Mouse (Mus musculus): ENCODE data around the gene Zbtb49. TPM values are rescaled to one million over a fixed set of nuclear protein-coding genes. Genes with fewer than 3 reads are reported as not detected.

The Zbtb49 gene
- polyA plus RNA-seq, 1 experiment = 1.3 TPM

DNA sequence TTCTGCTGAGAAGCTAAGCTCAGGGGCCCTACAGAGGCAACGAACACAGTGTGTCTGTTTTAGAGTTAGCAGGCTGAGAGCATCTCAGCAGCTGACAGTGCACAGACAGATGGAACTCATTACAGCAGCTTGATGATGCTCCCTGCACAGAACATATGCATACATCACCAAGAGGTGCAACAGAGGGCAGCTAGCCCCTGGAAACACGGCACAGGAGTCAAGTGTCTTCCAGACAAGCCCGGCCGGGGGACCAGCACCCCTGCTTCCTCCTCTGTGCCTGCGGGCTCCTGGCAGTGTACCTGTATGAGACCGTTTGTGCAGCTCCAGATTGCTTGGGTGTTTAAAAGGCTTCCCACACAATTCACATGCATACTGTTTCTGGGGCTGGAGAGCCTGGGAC, 7.2 kb downstream of the Zbtb49 start:
- no peak overlapping the region for H3K4me3 ChIP-seq (ENCODE audit: insufficient read depth, low read depth, low read length)
- H3K4me1 ChIP-seq (ENCODE audit: control insufficient read depth, insufficient read depth, insufficient read length, low read length) = no peaks in the 10 kb centered on the region
- H3K27ac ChIP-seq (replicated peaks; ENCODE audit: low read depth, low read length) = no peak overlapping the region

DNA sequence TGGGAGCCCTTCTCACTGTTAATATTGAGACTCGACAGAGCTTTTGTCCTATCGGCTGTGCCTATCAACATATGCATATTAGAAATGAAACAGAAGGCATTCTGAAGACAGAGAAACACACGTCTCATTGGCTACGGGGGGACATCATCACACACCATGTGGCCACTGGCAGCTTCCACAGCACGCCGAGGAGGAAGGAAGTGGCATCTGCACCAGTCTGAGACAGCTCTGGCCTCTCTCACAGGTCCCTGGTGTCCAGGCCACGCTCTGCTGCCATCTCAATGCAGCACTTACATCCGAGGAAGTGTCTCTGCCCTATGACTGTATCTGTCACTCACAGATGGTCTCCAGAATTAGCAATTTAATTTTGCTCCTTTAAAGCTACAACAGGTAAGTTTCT, 8.6 kb downstream of the Zbtb49 start:
- no peak overlapping the region for H3K27ac ChIP-seq (replicated peaks; ENCODE audit: low read depth, low read length)
- no peak overlapping the region for H3K4me3 ChIP-seq (ENCODE audit: insufficient read depth, low read depth, low read length)
- H3K4me1 ChIP-seq (ENCODE audit: control insufficient read depth, insufficient read depth, insufficient read length, low read length) = 0 out of 2 replicates have a peak, but pooled peaks cover 4% of the 10 kb centered on the region

DNA sequence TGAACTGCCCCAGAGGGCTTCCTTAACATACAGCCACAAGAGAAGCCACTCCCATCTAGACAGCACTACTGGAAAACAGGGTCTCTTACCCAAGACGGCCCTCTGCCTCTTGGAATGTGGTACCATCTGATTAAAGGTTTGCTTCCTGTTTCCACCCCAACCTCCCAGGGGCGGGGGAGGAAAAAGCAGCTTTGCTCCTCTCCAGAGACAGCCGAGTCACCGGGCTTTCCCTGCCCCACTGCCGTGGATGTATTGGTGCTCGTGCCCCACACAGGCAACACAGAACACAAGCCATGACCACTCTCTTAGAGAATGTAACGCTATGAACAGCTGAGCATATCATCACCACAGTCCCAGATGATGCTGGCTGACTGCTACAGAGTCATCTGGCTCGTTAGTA, 11.3 kb downstream of the Zbtb49 start:
- Histone ChIP-seq H3K4me1 (ENCODE audit: control insufficient read depth, insufficient read depth, insufficient read length, low read length) (0 out of 2 replicates have a peak, but pooled peaks cover 4% of the 10 kb centered on the region), H3K4me3 (ENCODE audit: insufficient read depth, low read depth, low read length) (no peak overlapping the region), H3K27ac (replicated peaks; ENCODE audit: low read depth, low read length) (no peak overlapping the region)

DNA sequence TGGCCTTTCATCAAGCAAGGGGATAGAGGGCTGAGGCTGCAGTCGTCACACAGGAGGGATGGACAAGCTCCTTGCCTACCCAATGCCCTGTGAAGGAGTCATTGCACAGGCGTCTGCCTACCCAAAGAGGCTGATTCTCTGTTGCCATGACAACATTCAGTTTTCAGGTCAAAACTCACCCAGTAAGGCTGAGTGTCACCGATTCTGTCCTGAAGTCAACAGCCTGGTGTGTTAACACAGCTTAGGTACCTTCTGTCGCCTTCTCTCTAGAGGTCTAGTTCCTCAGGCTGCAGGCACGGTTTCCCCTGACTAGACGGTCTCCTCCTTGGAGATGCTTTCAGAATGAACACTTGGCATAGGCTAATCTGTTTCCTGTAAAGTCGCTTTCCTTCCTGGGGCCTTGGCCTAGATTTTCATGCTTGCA, 14.9 kb downstream of the Zbtb49 start:
- Histone ChIP-seq H3K4me3 (ENCODE audit: insufficient read depth, low read depth, low read length) (no peak overlapping the region), H3K4me1 (ENCODE audit: control insufficient read depth, insufficient read depth, insufficient read length, low read length) (0 out of 2 replicates have a peak, but pooled peaks cover 4% of the 10 kb centered on the region), H3K27ac (replicated peaks; ENCODE audit: low read depth, low read length) (no peak overlapping the region)

DNA sequence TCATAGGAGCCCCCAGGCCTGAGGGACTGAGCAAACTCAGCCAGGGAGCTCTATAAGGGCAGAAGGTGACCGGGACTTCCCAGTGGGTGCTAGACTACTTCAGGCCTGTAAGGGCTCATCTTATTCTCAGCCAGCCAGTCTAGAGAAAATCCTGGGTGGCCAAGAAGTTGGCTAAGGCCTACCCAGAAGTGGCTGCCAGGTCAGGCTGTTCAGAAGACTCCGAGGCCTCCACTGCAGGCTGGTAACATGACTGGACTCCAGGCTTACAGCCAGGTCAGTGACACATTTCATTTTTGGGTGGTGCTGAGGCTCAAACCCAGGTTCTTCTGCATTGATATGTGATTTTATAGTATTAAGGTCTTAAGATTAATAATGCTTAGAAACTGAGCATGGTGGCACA, 20.6 kb downstream of the Zbtb49 start:
- Histone ChIP-seq H3K4me3 (ENCODE audit: insufficient read depth, low read depth, low read length) (no peak overlapping the region), H3K4me1 (ENCODE audit: control insufficient read depth, insufficient read depth, insufficient read length, low read length) (no peaks in the 10 kb centered on the region), H3K27ac (replicated peaks; ENCODE audit: low read depth, low read length) (no peak overlapping the region)

DNA sequence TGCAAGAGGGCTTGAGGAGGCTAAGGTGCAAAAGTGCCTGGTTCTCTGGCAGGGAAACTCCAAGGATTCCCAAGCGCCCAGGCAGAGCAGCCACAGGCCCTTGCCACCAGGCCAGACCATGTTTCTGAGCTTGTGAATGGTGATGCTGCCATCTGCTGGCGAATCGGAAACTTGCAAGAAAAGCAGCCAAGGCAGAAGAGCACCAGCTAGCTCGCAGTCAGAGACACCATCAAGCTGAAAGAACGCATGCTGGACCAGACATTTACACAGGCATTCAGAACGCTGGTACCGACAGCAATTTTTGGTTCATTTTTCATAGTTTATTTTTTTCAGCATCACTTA, 22.8 kb downstream of the Zbtb49 start:
- no peak overlapping the region for H3K27ac ChIP-seq (replicated peaks; ENCODE audit: low read depth, low read length)
- H3K4me3 ChIP-seq (ENCODE audit: insufficient read depth, low read depth, low read length) = no peak overlapping the region
- no peaks in the 10 kb centered on the region for H3K4me1 ChIP-seq (ENCODE audit: control insufficient read depth, insufficient read depth, insufficient read length, low read length)

DNA sequence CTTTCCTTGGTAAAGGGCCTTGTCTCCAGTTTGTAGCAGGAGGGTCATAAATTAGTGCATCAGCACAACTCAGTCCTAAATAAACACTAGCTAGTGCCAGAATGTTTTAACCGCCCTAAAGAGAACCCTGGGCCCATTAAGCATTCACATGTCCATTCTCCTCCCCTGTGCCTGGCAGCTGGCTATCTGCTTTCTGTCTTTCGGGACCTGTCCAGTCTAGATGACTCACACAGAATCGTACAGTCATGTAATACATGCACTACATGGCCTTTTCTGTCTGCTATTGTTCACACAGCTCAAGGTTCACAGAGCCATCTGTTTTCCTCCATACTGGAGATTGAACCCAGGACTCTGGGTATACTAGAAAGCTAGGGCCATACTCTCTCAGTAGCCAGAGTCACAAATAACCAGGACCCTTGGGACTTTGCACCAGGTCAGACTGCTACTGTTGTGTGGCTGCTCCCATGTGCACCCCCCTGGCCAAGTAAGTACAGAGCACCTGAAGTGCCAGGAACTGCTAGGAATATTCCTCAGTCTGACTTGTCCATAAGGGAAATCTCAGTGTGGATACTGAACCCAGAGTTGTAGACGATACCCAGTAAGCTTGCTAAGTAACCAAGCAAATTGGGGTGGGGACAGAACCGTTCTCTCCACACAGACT, 23.3 kb downstream of the Zbtb49 start:
- no peaks in the 10 kb centered on the region for H3K4me1 ChIP-seq (ENCODE audit: control insufficient read depth, insufficient read depth, insufficient read length, low read length)
- no peak overlapping the region for H3K4me3 ChIP-seq (ENCODE audit: insufficient read depth, low read depth, low read length)
- no peak overlapping the region for H3K27ac ChIP-seq (replicated peaks; ENCODE audit: low read depth, low read length)

DNA sequence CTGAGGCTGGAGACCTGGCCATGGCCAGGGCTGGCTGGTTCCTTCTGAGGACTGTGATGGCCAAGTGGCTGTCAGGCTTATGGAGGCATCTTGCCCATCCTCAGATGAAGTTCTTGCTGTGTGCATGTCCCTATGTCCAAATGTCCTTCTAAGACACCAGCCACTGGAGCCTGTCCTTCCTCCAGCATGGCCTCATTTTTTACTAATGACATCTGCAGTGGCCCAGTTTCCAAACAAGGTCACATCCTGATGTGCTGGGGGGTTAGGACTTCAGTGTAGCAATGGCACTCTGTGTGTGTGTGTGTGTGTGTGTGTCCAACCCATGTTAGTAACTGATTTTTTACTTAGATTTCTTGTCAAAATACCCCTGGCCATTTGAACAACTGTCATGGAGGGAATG, 24.3 kb downstream of the Zbtb49 start:
- Histone ChIP-seq H3K4me1 (ENCODE audit: control insufficient read depth, insufficient read depth, insufficient read length, low read length) (no peaks in the 10 kb centered on the region), H3K27ac (replicated peaks; ENCODE audit: low read depth, low read length) (no peak overlapping the region), H3K4me3 (ENCODE audit: insufficient read depth, low read depth, low read length) (no peak overlapping the region)

DNA sequence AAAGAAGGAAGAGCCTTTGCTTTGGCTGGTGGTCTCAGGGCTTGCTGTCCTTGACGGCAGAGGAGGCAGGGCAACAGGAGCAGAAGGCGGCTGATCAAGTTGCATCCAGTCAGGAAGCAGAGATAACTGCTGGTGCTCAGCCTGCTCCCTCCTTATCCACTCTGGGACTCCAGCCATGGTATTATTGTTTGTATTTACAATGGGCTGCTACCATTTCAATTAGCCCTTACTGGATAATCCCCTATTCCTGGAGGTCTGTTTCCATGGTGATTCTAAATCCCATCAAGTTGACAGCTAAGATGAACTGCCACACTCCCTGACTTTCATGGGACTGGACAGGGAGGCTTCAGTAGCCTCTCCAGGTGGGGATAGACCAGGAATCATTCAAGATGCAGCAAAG, 25.3 kb downstream of the Zbtb49 start:
- Histone ChIP-seq H3K4me1 (ENCODE audit: control insufficient read depth, insufficient read depth, insufficient read length, low read length) (no peaks in the 10 kb centered on the region), H3K4me3 (ENCODE audit: insufficient read depth, low read depth, low read length) (no peak overlapping the region), H3K27ac (replicated peaks; ENCODE audit: low read depth, low read length) (no peak overlapping the region)

DNA sequence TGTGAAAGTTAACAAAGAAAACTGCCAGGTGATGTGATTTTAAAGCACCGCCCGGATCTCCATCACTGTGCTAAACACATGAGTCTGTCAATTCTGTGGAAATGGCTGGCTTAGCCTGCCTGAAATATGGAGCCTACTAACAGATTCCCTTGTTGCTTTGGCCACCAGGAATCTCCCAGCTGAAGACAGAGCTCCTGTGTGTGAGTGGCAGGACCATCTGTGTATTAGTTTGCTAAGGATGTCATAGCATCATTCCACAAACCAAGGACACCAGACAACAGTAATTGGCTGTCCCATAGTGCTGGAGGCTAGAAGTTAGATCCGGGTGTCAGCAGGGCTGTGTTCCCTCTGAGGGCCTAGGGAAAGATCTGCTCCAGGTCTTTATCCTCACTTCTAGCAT, 29.4 kb downstream of the Zbtb49 start:
- Histone ChIP-seq H3K4me3 (ENCODE audit: insufficient read depth, low read depth, low read length) (no peak overlapping the region), H3K27ac (replicated peaks; ENCODE audit: low read depth, low read length) (no peak overlapping the region), H3K4me1 (ENCODE audit: control insufficient read depth, insufficient read depth, insufficient read length, low read length) (no peaks in the 10 kb centered on the region)

DNA sequence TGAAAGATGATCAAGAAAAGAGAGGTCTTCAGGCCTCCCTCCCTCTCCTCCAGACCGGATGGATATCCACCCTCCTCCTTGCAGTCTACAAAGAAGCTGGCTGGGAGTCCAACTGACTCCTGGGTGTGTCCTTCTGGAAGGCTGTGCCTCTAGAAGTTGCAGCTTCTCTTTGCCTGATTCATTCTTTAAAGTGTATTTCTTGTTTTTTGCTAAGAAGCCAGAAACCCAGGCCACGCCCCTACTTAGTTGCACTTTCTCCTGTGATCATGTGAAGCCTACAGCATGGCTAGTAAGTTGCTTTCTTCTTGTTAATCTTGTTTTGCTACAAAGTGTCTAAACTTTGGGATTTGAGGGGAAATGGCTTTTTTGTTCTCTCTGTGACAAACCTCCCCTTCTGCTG, 33.3 kb downstream of the Zbtb49 start:
- Histone ChIP-seq H3K4me3 (ENCODE audit: insufficient read depth, low read depth, low read length) (no peak overlapping the region), H3K4me1 (ENCODE audit: control insufficient read depth, insufficient read depth, insufficient read length, low read length) (no peaks in the 10 kb centered on the region), H3K27ac (replicated peaks; ENCODE audit: low read depth, low read length) (no peak overlapping the region)

DNA sequence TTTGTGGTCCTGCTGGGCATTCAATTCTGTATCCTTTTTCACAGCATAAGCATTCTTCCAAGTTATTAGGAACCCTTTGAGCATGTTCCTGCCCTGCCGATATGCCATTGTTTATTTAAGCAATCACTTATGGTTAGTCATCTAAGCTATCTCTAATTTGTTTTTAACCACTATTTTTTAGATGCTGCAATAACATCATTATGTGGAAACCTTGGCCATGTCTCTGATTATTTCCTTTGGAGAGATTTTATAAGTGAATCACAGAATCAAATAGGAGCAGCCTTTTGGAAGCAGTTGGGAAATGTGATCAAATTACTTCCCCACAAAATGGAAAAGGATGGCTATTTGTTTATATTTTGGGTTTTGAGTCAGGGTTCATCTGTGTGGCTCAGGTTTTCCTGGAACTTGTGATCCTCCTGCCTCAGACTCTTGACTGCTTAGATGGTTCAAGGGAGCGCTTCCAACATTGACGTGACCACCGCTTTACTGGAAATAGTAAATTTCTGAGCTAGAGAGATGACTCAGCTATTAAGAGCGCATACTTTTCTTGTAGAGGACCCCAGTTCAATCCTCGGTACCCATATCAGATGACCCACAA, 35.5 kb downstream of the Zbtb49 start:
- Histone ChIP-seq H3K4me1 (ENCODE audit: control insufficient read depth, insufficient read depth, insufficient read length, low read length) (no peaks in the 10 kb centered on the region), H3K27ac (replicated peaks; ENCODE audit: low read depth, low read length) (no peak overlapping the region), H3K4me3 (ENCODE audit: insufficient read depth, low read depth, low read length) (no peak overlapping the region)

DNA sequence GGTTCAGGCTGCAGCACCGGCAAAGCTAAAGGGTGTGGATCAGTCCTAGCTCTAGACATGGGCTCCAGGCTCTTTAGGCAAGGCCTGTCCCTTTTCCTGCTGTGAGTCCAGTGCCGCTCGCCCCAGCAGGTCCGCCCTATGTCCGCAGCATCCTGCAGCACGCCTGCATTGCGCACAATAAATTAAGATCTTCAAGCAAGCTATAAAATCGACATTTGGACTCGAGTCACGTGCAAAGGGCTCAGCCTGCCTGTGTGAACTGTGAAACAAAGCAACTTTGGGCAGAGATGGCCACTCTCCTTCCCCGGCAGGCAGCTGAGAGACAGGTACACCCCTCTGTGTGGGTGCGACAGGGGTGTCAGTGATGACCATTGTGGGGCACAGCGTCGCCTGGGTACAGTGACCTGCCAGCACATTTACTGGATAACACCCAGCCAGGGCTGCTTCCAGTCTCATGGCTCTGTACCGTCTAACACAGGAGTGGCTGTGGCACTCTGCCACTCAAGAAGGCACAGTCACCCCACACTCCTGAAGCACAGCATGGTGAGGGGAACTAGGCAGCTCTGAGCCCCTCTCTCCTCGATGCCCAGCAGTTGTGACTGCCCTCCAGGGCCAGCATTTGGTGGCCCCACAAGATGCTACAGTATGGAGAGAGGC, 45.9 kb downstream of the Zbtb49 start:
- no peak overlapping the region for H3K27ac ChIP-seq (replicated peaks; ENCODE audit: low read depth, low read length)
- no peak overlapping the region for H3K4me3 ChIP-seq (ENCODE audit: insufficient read depth, low read depth, low read length)
- H3K4me1 ChIP-seq (ENCODE audit: control insufficient read depth, insufficient read depth, insufficient read length, low read length) = no peaks in the 10 kb centered on the region

DNA sequence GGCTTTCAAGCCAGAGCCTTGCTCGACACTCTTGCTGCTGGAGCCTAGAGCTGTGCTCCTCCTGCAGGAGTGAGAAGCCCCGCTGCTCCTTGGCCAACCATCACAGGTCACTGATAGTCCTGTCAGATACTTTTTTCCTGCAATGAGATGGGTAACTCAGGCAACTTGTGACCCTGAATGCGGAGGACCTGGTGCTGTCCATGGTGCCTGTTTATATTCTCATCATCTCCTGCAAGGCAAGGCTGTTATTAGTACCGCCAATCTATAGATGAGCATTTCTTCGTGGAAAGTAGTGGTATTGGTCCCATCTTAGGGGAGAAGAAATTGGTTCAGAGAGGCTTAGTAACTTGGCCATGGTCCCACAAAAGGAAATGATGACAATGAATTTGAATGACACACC, 46.5 kb downstream of the Zbtb49 start:
- Histone ChIP-seq H3K27ac (replicated peaks; ENCODE audit: low read depth, low read length) (no peak overlapping the region), H3K4me1 (ENCODE audit: control insufficient read depth, insufficient read depth, insufficient read length, low read length) (no peaks in the 10 kb centered on the region), H3K4me3 (ENCODE audit: insufficient read depth, low read depth, low read length) (no peak overlapping the region)

DNA sequence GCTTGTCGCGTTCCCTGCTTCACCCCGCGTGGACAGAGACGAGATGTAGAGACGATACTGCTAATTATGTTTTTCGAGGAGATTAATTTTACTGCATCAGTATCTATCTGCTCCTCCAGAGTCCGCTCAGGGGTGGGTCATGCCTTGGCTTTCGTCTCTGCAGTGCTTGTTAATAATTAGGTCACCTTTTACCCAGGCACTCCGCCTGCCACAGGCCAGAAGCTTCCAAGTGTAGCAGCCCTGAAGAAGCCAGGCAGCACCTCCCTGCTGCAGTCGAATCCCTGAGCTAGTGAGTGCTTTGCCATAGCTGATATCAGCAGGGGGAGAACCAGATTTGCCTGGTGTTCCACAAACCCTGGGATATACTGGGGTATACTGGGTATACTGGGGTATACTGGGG, 51.8 kb downstream of the Zbtb49 start:
- H3K4me3 ChIP-seq (ENCODE audit: insufficient read depth, low read depth, low read length) = no peak overlapping the region
- no peaks in the 10 kb centered on the region for H3K4me1 ChIP-seq (ENCODE audit: control insufficient read depth, insufficient read depth, insufficient read length, low read length)
- H3K27ac ChIP-seq (replicated peaks; ENCODE audit: low read depth, low read length) = no peak overlapping the region
